Mouse (Mus musculus) embryonic facial prominence, embryonic 13.5 days (tissue): Measurements from ENCODE around the gene Vsx2. TPM values are rescaled to one million over a fixed set of nuclear protein-coding genes. Genes with fewer than 3 reads are reported as not detected.

ENCODE experiments used
- ATAC-seq: fragments of 200-750 bp; cut with Nextera tagmentation; 2 replicates; pipeline ENCODE4 v1.8.0; 2017; ENCODE audit warnings: low read depth; ENCODE audit not compliant: insufficient number of reproducible peaks, insufficient read depth, low FRiP score, low TSS enrichment
- H3K27ac ChIP-seq: fragments of 300-500 bp; sonication (generic); 2 replicates; pipeline ENCODE4 v1.5.1; 2015; ENCODE audit warnings: moderate library complexity, mild to moderate bottlenecking, inconsistent platforms
- H3K27me3 ChIP-seq: fragments of 300-500 bp; sonication (generic); 2 replicates; pipeline ENCODE4 v1.6.1; 2015; ENCODE audit warnings: mild to moderate bottlenecking, inconsistent platforms
- H3K36me3 ChIP-seq: fragments of 300-500 bp; sonication (generic); 2 replicates; pipeline ENCODE4 v1.6.1; 2015; ENCODE audit warnings: mild to moderate bottlenecking, inconsistent platforms
- H3K4me1 ChIP-seq: fragments of 300-500 bp; sonication (generic); 2 replicates; pipeline ENCODE4 v1.6.1; 2015; ENCODE audit warnings: inconsistent platforms
- H3K4me2 ChIP-seq: fragments of 300-500 bp; sonication (generic); 2 replicates; pipeline ENCODE4 v1.6.1; 2015; ENCODE audit warnings: moderate library complexity, mild to moderate bottlenecking, inconsistent platforms
- H3K4me3 ChIP-seq: fragments of 300-500 bp; sonication (generic); 2 replicates; pipeline ENCODE4 v1.5.1; 2015; ENCODE audit warnings: mild to moderate bottlenecking, inconsistent platforms
- H3K9ac ChIP-seq: fragments of 300-500 bp; sonication (generic); 2 replicates; pipeline ENCODE4 v1.6.1; 2015; ENCODE audit warnings: mild to moderate bottlenecking, inconsistent platforms
- H3K9me3 ChIP-seq: fragments of 300-500 bp; sonication (generic); 2 replicates; pipeline ENCODE4 v1.6.1; 2016; ENCODE audit warnings: inconsistent platforms
- WGBS: fragments of 180-500 bp; shearing (Covaris S2); methylation state at CpG from one replicate; pipeline ENCODE4 v1.1.7; 2015; ENCODE audit warnings: mixed read lengths; 5-methylcytosine and 5-hydroxymethylcytosine counted together
- polyA plus RNA-seq: library from polyadenylated mRNA; unstranded; fragments of >200 nt; fragmentation: Nextera tagmentation; extraction: Ambion mirVana; gene quantifications from 2 replicates; pipeline ENCODE4 v1.2.1, GENCODE M21; 2015

The Vsx2 gene
- polyA plus RNA-seq, 1 experiment from 2014 or later = 0.20 TPM

DNA sequence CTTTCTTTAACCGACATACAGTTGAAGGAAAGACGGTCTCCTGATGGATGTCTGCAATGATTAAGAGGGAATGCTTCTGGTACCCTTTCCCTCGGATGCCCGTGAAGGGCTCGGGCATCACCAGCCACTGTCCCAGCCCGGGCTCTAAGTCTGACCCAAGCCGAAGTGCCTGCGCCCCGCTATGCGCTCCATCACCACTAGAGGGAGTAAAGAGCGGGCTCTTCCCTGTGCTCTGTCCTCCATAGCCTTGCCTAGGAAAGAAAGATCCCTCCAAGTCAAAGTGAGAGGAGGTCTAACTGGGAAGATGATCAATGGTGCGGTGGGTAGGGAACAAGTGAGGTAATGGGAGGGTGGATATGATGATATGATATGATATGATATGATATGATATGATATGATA is 23.5 kb upstream of the Vsx2 start:
- WGBS = 4% methylated on average over 12 of the region's 12 CpGs
- no peak for ATAC-seq

DNA sequence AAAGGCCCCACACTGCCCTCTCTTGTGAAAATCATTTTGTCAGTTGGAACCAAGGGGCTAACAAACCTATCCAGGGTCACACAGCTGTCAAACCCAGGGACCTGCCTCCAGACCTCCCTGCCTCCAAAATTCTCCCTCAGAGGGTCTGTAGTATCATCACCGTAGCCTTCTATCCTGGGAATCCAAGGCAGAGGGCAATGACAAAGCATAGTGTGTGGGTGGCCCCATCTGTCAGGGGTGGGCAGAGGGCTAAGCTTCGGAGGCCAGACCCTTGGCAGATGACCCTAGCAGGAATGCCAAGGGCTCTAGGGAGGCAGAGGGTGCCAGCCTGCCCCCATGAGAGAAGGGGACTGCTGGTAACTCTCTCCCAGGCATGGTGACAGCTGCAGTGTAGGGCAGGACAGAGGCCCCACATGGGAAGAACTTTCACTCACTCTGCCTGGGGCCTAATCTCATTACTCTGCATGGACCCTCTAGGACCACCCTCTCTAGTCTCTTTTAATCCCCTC is 22.9 kb upstream of the Vsx2 start:
- ATAC-seq = no peak
- peaks cover 9% of the 10 kb centered on the region; the same call in 1 of the 2 replicates for H3K4me1 ChIP-seq
- no peaks in the 10 kb centered on the region; the same call in 1 of the 2 replicates for H3K27me3 ChIP-seq
- H3K9me3 ChIP-seq = no peaks in the 10 kb centered on the region
- H3K9ac ChIP-seq = 0 out of 2 replicates have a peak overlapping the region, but pooled peaks have one; percentile 6
- H3K27ac ChIP-seq = no peak overlapping the region
- no peak overlapping the region for H3K4me3 ChIP-seq
- H3K36me3 ChIP-seq = no peaks in the 10 kb centered on the region
- no peak overlapping the region for H3K4me2 ChIP-seq
- 77% methylated on average over 2 of the region's 2 CpGs for WGBS

More for the DNA sequence above, 23.5 kb upstream of the Vsx2 start:
- Histone ChIP-seq H3K4me1 (peaks cover 9% of the 10 kb centered on the region; the same call in 1 of the 2 replicates), H3K9ac (no peak overlapping the region), H3K4me2 (no peak overlapping the region), H3K27ac (no peak overlapping the region), H3K9me3 (no peaks in the 10 kb centered on the region), H3K4me3 (no peak overlapping the region), H3K36me3 (no peaks in the 10 kb centered on the region), H3K27me3 (no peaks in the 10 kb centered on the region; the same call in 1 of the 2 replicates)

GRCm38 (mm10) chr12:84548251-84548650 is 21.3 kb upstream of the Vsx2 start:
- no peak overlapping the region for H3K4me3 ChIP-seq
- ATAC-seq = no peak
- H3K9me3 ChIP-seq = no peaks in the 10 kb centered on the region
- no peak overlapping the region for H3K4me2 ChIP-seq
- H3K9ac ChIP-seq = no peak overlapping the region
- H3K27me3 ChIP-seq = no peaks in the 10 kb centered on the region; the same call in 1 of the 2 replicates
- peaks cover 9% of the 10 kb centered on the region; the same call in 1 of the 2 replicates for H3K4me1 ChIP-seq
- H3K36me3 ChIP-seq = no peaks in the 10 kb centered on the region
- H3K27ac ChIP-seq = no peak overlapping the region
- 43% methylated on average over 8 of the region's 8 CpGs for WGBS

DNA sequence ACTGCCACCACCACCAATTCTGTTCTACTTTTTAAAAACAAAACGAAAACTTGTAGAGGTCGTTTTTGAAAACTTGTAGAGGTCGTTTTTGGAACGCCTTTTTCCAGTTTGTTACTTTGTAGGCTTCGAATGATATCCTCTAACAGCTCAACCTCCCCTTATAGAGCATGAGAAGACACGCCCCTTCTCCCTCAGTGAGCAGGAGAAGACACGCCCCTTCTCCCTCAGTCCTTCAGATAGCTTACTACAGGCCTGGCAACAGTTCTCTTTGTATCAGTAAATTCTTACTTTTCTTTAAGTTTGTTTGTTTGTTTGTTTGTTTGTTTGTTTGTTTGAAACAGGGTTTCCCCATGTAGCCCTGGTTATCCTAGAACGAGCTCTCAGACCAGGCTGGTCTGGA is 14.3 kb upstream of the Vsx2 start:
- Histone ChIP-seq H3K27ac (no peak overlapping the region), H3K9me3 (no peaks in the 10 kb centered on the region), H3K27me3 (no peaks in the 10 kb centered on the region), H3K4me2 (no peak overlapping the region), H3K4me3 (no peak overlapping the region), H3K9ac (no peak overlapping the region), H3K36me3 (no peaks in the 10 kb centered on the region), H3K4me1 (no peaks in the 10 kb centered on the region)
- ATAC-seq = no peak
- WGBS = 62% methylated on average over 8 of the region's 8 CpGs

GRCm38 (mm10) chr12:84562558-84562957 is 7.0 kb upstream of the Vsx2 start:
- WGBS = 53% methylated on average over 4 of the region's 4 CpGs
- Histone ChIP-seq H3K27me3 (peaks cover 20% of the 10 kb centered on the region), H3K36me3 (no peaks in the 10 kb centered on the region), H3K4me2 (no peak overlapping the region), H3K4me3 (no peak overlapping the region), H3K9ac (no peak overlapping the region), H3K27ac (no peak overlapping the region), H3K9me3 (no peaks in the 10 kb centered on the region), H3K4me1 (no peaks in the 10 kb centered on the region)
- no peak for ATAC-seq

DNA sequence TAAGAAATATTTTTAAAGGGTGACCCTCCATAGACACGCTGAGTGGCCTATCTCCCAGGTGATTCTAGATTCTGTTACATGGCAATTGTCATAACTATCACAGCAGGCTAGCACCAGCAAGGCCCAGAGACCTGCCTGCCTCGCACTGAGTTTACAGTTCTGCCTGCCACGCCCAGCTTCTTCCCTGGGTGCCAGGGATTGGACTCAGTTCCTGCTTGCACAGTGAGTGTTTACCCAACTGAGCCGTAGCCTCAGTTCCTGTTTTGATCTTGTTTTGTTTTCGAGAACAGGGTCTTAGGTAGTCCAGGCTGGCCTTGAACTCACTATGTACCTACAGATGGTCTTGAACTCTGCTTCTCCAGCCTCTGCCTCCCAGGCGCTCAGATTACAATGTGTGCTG is 2.0 kb upstream of the Vsx2 start:
- WGBS = 79% methylated on average over 6 of the region's 6 CpGs
- no peak for ATAC-seq
- Histone ChIP-seq H3K4me3 (no peak overlapping the region), H3K9ac (no peak overlapping the region), H3K4me1 (peaks cover 28% of the 10 kb centered on the region), H3K36me3 (no peaks in the 10 kb centered on the region), H3K27ac (no peak overlapping the region), H3K4me2 (no peak overlapping the region), H3K9me3 (no peaks in the 10 kb centered on the region), H3K27me3 (peaks cover 70% of the 10 kb centered on the region)

GRCm38 (mm10) chr12:84569976-84570693 is 573 bp downstream of the Vsx2 start:
- Histone ChIP-seq H3K4me1 (peaks cover 31% of the 10 kb centered on the region), H3K27me3 (peaks cover 82% of the 10 kb centered on the region), H3K9me3 (no peaks in the 10 kb centered on the region), H3K9ac (no peak overlapping the region), H3K4me2 (peak overlapping the region; percentile 39), H3K4me3 (peak overlapping the region; percentile 29), H3K36me3 (no peaks in the 10 kb centered on the region), H3K27ac (no peak overlapping the region)
- ATAC-seq = no peak
- WGBS = 1% methylated on average over 39 of the region's 40 CpGs

DNA sequence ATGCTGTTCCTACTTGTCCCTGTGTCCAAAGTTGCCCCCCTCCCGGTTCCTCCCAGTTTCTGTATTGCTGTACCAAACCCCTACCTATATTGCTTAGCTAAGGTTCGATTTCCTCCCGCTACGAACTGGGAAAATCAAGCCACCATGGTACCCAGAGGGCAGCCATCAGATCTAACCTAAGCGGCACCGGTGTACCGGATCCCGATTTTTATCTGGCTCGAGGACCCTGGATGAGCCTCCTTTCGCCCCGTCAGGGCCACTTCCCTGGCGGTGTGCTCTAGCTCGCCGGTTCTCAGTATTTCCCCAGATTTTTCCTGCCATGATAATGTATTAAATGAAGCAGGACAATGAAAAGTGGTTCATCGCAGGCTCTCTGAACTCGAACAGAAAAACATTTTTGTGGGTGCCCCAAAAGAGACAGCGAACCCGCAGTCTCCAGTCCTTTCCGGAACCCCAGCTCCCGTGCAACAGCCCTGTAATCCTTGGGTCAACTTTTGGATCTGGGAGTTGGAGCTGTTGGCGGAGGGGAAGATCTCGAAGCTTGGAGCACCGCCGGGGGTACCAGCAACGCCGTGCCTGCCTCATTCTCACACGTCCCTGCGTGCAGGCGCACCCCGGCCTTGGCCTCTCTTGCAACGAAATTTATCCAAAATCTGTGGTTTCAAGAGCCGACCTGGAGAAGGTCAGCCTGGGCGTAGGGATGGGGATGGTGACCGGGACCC is 1.3 kb downstream of the Vsx2 start:
- H3K27ac ChIP-seq = no peak overlapping the region
- peak overlapping the region; percentile 29 for H3K4me3 ChIP-seq
- no peaks in the 10 kb centered on the region for H3K36me3 ChIP-seq
- H3K4me2 ChIP-seq = peak overlapping the region; percentile 40
- peaks cover 31% of the 10 kb centered on the region for H3K4me1 ChIP-seq
- H3K9me3 ChIP-seq = no peaks in the 10 kb centered on the region
- peaks cover 89% of the 10 kb centered on the region for H3K27me3 ChIP-seq
- H3K9ac ChIP-seq = no peak overlapping the region
- ATAC-seq = no peak
- WGBS = 2% methylated on average over 34 of the region's 34 CpGs

DNA sequence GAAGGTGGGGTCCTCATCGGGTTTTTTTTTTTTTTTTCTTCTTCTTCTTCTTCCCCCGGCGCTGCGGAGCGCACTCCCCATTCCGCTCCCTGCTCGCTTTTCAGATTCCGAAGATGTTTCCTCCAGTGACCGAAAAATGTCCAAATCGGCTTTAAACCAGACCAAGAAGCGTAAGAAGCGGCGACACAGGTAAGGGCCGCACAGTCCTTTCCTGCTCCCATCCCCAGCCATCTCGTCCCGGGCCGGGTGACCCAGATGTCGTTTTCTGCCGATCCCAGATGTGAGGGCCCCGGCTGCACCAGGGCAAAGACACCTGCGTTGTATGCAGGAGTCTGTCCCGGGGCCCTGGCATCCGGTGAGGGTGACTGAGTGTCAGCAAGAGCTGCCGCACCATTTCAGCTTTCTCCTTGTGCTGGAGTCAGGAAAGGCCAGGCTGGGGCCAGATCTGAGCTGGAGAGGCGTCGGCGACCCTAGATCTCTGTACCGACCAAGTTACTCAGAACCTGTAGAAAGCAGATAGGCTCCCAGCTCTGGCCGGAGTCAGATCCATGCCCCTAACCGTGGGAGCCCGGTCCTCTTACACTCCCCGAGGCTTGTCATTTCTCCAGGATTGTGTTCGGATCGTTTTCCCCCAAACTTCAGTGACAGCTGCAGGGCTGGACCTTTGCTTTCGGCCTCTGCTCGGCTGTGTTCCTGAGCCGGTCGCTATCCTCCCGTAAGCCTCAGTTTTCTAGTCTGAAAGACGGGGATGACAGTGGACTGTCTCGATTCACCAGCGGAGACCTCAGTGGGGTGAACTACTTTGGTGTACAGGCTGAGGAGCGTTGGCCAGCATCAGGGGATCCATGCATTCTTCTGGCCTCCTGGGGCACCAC is 2.1 kb downstream of the Vsx2 start:
- H3K27me3 ChIP-seq = peaks cover 98% of the 10 kb centered on the region
- peak overlapping the region; percentile 40 for H3K4me2 ChIP-seq
- no peak overlapping the region for H3K9ac ChIP-seq
- H3K4me3 ChIP-seq = peak overlapping the region; percentile 16
- no peak overlapping the region for H3K27ac ChIP-seq
- H3K9me3 ChIP-seq = no peaks in the 10 kb centered on the region
- ATAC-seq = no peak
- peaks cover 31% of the 10 kb centered on the region for H3K4me1 ChIP-seq
- WGBS = 2% methylated on average over 43 of the region's 43 CpGs
- no peaks in the 10 kb centered on the region for H3K36me3 ChIP-seq

- peaks cover 31% of the 10 kb centered on the region for H3K4me1 ChIP-seq
- WGBS = 3% methylated on average over 7 of the region's 7 CpGs
- no peak overlapping the region for H3K9ac ChIP-seq
- H3K4me3 ChIP-seq = no peak overlapping the region
- H3K27me3 ChIP-seq = peaks cover 97% of the 10 kb centered on the region
- no peak overlapping the region for H3K4me2 ChIP-seq
- H3K9me3 ChIP-seq = no peaks in the 10 kb centered on the region
- H3K27ac ChIP-seq = no peak overlapping the region
- ATAC-seq = no peak
- H3K36me3 ChIP-seq = no peaks in the 10 kb centered on the region
Measured at GRCm38 (mm10) chr12:84572341-84572720, 2.8 kb downstream of the Vsx2 start.

- Histone ChIP-seq H3K9ac (no peak overlapping the region), H3K27ac (no peak overlapping the region), H3K4me1 (peaks cover 31% of the 10 kb centered on the region), H3K36me3 (no peaks in the 10 kb centered on the region), H3K27me3 (peaks cover 90% of the 10 kb centered on the region), H3K4me3 (no peak overlapping the region), H3K4me2 (no peak overlapping the region), H3K9me3 (no peaks in the 10 kb centered on the region)
- 15% methylated on average over 7 of the region's 7 CpGs for WGBS
- ATAC-seq = no peak
Measured at GRCm38 (mm10) chr12:84573094-84573493, 3.5 kb downstream of the Vsx2 start.
